Mouse (Mus musculus) heart, embryonic 13.5 days (tissue): ENCODE measurements around the gene Tmc5. TPM values are rescaled to one million over a fixed set of nuclear protein-coding genes. Genes with fewer than 3 reads are reported as not detected.

Experiments
- ATAC-seq: fragments of 200-750 bp; cut with Nextera tagmentation; 2 replicates; pipeline ENCODE4 v1.8.0; 2017; ENCODE audit warnings: moderate TSS enrichment; ENCODE audit not compliant: insufficient number of reproducible peaks, low FRiP score, low TSS enrichment; ENCODE audit errors: extremely low read depth
- H3K27ac ChIP-seq: fragments of 300-500 bp; sonication (generic); replicated peaks from 2 replicates; pipeline ENCODE4 v1.5.1; 2015; ENCODE audit warnings: moderate library complexity, mild to moderate bottlenecking, inconsistent platforms
- H3K27me3 ChIP-seq: fragments of 300-500 bp; sonication (generic); replicated peaks from 2 replicates; pipeline ENCODE4 v1.6.1; 2015; ENCODE audit warnings: mild to moderate bottlenecking, inconsistent platforms
- H3K36me3 ChIP-seq: fragments of 300-500 bp; sonication (generic); 2 replicates; pipeline ENCODE4 v1.6.1; 2015; ENCODE audit warnings: mild to moderate bottlenecking, inconsistent platforms
- H3K4me1 ChIP-seq: fragments of 300-500 bp; sonication (generic); 2 replicates; pipeline ENCODE4 v1.6.1; 2015; ENCODE audit warnings: inconsistent platforms
- H3K4me2 ChIP-seq: fragments of 300-500 bp; sonication (generic); 2 replicates; pipeline ENCODE4 v1.6.1; 2015; ENCODE audit warnings: inconsistent platforms, mild to moderate bottlenecking, moderate library complexity
- H3K4me3 ChIP-seq: fragments of 300-500 bp; sonication (generic); 2 replicates; pipeline ENCODE4 v1.5.1; 2015; ENCODE audit warnings: moderate library complexity, mild to moderate bottlenecking, inconsistent platforms
- H3K9ac ChIP-seq: fragments of 300-500 bp; sonication (generic); 2 replicates; pipeline ENCODE4 v1.6.1; 2015; ENCODE audit warnings: inconsistent platforms, mild to moderate bottlenecking, moderate library complexity
- H3K9me3 ChIP-seq: fragments of 300-500 bp; sonication (generic); 2 replicates; pipeline ENCODE4 v1.6.1; 2016; ENCODE audit warnings: inconsistent platforms
- WGBS: fragments of 180-500 bp; shearing (Covaris S2); methylation state at CpG from one replicate; pipeline ENCODE4 v1.1.7; 2015; ENCODE audit warnings: mixed read lengths; 5-methylcytosine and 5-hydroxymethylcytosine counted together
- polyA plus RNA-seq: library from polyadenylated mRNA; unstranded; fragments of >200 nt; fragmentation: Nextera tagmentation; extraction: Ambion mirVana; gene quantifications from 2 replicates; pipeline ENCODE4 v1.2.1, GENCODE M21; 2015

The Tmc5 gene
- polyA plus RNA-seq, 1 experiment from 2014 or later = 0.04 TPM

GRCm38 (mm10) chr7:118712228-118713173, 115.4 kb downstream of the Tmc5 start, which contains the start of gene Ccp110:
Gene Ccp110 (plus strand): TSS chr7:118712552.
- Histone ChIP-seq H3K4me1 (peaks cover 9% of the 10 kb centered on the region), H3K4me2 (peak within 1 kb of the TSS; percentile 95), H3K27me3 (no peaks in the 10 kb centered on the region), H3K4me3 (peak within 1 kb of the TSS; percentile 91), H3K9ac (peak within 1 kb of the TSS; percentile 85), H3K9me3 (no peaks in the 10 kb centered on the region), H3K36me3 (peaks cover 7% of the 10 kb centered on the region), H3K27ac (0 out of 2 replicates have a peak within 1 kb of the TSS, but pooled peaks have one; percentile 42)
- WGBS = under 1% methylated on average over 48 of the region's 48 CpGs
- ATAC-seq = peak; percentile 97

- Histone ChIP-seq H3K4me3 (no peak overlapping the region), H3K4me1 (peaks cover 9% of the 10 kb centered on the region), H3K27me3 (no peaks in the 10 kb centered on the region), H3K9me3 (no peaks in the 10 kb centered on the region), H3K27ac (no peak overlapping the region), H3K9ac (no peak overlapping the region), H3K4me2 (no peak overlapping the region), H3K36me3 (peaks cover 20% of the 10 kb centered on the region)
- 77% methylated on average over 1 of the region's 1 CpGs for WGBS
- no peak for ATAC-seq
Measured at GRCm38 (mm10) chr7:118714873-118715272, 117.8 kb downstream of the Tmc5 start.

DNA sequence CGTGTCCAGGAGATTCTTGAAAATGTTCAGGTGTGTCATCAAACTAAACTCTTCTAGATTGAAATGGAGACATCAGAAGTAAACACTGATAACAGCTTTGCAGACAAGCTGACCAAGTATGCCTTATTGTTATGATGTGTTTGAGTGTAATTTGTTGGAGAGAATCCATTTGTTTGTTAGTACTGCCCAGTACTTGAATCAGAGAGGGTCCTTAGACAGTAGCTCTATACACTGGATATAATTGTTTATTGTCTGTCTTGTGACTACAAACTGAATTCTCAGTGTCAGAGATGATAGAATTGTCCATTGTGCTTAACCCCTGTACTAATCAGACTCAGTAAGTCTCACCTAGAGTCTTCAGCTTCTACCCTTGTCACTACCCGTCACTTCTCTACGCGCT, 121.0 kb downstream of the Tmc5 start:
- no peak overlapping the region for H3K27ac ChIP-seq
- no peak overlapping the region for H3K9ac ChIP-seq
- no peak for ATAC-seq
- H3K9me3 ChIP-seq = no peaks in the 10 kb centered on the region
- WGBS = 90% methylated on average over 4 of the region's 4 CpGs
- peaks cover 3% of the 10 kb centered on the region for H3K4me1 ChIP-seq
- H3K36me3 ChIP-seq = peaks cover 40% of the 10 kb centered on the region
- H3K27me3 ChIP-seq = no peaks in the 10 kb centered on the region
- no peak overlapping the region for H3K4me2 ChIP-seq
- no peak overlapping the region for H3K4me3 ChIP-seq

DNA sequence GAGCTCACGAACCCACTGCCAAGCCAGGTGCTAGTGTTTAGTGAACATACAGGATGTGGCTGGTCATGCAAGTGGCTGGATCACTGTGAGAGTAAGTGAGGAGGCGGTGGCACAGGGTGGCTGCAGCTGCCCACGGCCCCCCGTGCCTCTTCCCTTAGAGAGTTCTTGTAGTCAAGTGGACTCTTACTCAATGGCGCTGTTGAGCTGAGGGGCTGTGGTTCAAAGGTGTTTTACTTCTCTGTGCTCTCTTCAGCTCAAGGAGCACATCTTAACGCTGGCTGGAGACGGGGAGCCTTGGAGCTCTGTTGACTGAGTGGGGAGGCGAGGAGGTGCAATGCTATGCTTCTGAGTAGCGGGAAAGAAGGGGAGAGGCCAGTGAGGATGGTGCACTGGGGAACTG, 126.8 kb downstream of the Tmc5 start:
- Histone ChIP-seq H3K27me3 (no peaks in the 10 kb centered on the region), H3K4me1 (no peaks in the 10 kb centered on the region), H3K9me3 (no peaks in the 10 kb centered on the region), H3K36me3 (peaks cover 66% of the 10 kb centered on the region), H3K4me3 (no peak overlapping the region), H3K9ac (no peak overlapping the region), H3K4me2 (no peak overlapping the region), H3K27ac (no peak overlapping the region)
- WGBS = 87% methylated on average over 9 of the region's 9 CpGs
- ATAC-seq = no peak

Other genes with a start within 250 kb of the Tmc5 start
- 0.82 and 1.7 TPM in 2 replicates for gene Syt17, start 149.1 kb upstream of the Tmc5 start, polyA plus RNA-seq
- gene Itpripl2, start 105.3 kb upstream of the Tmc5 start, polyA plus RNA-seq = 2.9 and 3.2 TPM in 2 replicates
- 145 and 178 TPM in 2 replicates for gene Coq7, start 63.9 kb upstream of the Tmc5 start, polyA plus RNA-seq
- 1.2 and 1.3 TPM in 2 replicates for gene Tmc7, start 12.6 kb upstream of the Tmc5 start, polyA plus RNA-seq
- 76.1 and 79.0 TPM in 2 replicates for gene Gde1, start 108.5 kb downstream of the Tmc5 start, polyA plus RNA-seq
- 6.4 and 6.8 TPM in 2 replicates for gene Ccp110, start 115.3 kb downstream of the Tmc5 start, polyA plus RNA-seq
- gene Vps35l, start 142.9 kb downstream of the Tmc5 start, polyA plus RNA-seq = 46.3 and 49.5 TPM in 2 replicates